Mouse (Mus musculus) intestine, postnatal 0 days (tissue): Measurements from ENCODE around the gene Aldh1a3. TPM values are rescaled to one million over a fixed set of nuclear protein-coding genes. Genes with fewer than 3 reads are reported as not detected.

Source experiments
- ATAC-seq: fragments of 200-750 bp; cut with Nextera tagmentation; 2 replicates; pipeline ENCODE4 v1.8.0; 2017; ENCODE audit warnings: mild to moderate bottlenecking, moderate TSS enrichment, moderate library complexity
- H3K27ac ChIP-seq: fragments of 300-500 bp; sonication (generic); 2 replicates; pipeline ENCODE4 v1.5.1; 2014; ENCODE audit warnings: mild to moderate bottlenecking, low read depth, low read length, moderate library complexity
- H3K27me3 ChIP-seq: fragments of 300-500 bp; sonication (generic); replicated peaks from 2 replicates; pipeline ENCODE4 v1.6.1; 2014; ENCODE audit warnings: low read length, mixed read lengths; ENCODE audit not compliant: control insufficient read depth, insufficient read depth
- H3K36me3 ChIP-seq: fragments of 300-500 bp; sonication (generic); 2 replicates; pipeline ENCODE4 v1.6.1; 2014; ENCODE audit warnings: mild to moderate bottlenecking, moderate library complexity; ENCODE audit not compliant: control insufficient read depth, insufficient read depth
- H3K4me1 ChIP-seq: fragments of 300-500 bp; sonication (generic); replicated peaks from 2 replicates; pipeline ENCODE4 v1.6.1; 2014; ENCODE audit warnings: antibody characterized with exemption, low read length, mixed read lengths; ENCODE audit not compliant: control insufficient read depth, insufficient read depth
- H3K4me2 ChIP-seq: fragments of 300-500 bp; sonication (generic); replicated peaks from 2 replicates; pipeline ENCODE4 v1.6.1; 2014; ENCODE audit warnings: low read depth, mild to moderate bottlenecking, moderate library complexity
- H3K4me3 ChIP-seq: fragments of 300-500 bp; sonication (generic); 2 replicates; pipeline ENCODE4 v1.5.1; 2014; ENCODE audit warnings: low read depth, low read length
- H3K9ac ChIP-seq: fragments of 300-500 bp; sonication (generic); 2 replicates; pipeline ENCODE4 v1.6.1; 2014; ENCODE audit warnings: mild to moderate bottlenecking, low read depth, low read length
- H3K9me3 ChIP-seq: fragments of 300-500 bp; sonication (generic); 2 replicates; pipeline ENCODE4 v1.6.1; 2016; ENCODE audit warnings: mixed run types; ENCODE audit not compliant: control insufficient read depth
- CTCF ChIP-seq: sonication (generic); IDR thresholded peaks from 2 replicates; pipeline ENCODE4 v1.5.1; 2016; ENCODE audit warnings: low read depth, mild to moderate bottlenecking, control low read depth, antibody characterized with exemption, moderate library complexity
- WGBS: fragments of 180-500 bp; shearing (Covaris S2); extraction: QIAGEN DNeasy Blood & Tissue Kit; methylation state at CpG from one replicate; pipeline ENCODE4 v1.1.7; 2014; 5-methylcytosine and 5-hydroxymethylcytosine counted together
- polyA plus RNA-seq: library from polyadenylated mRNA; unstranded; fragments of >200 nt; fragmentation: Nextera tagmentation; extraction: Ambion mirVana; gene quantifications from 2 replicates; pipeline ENCODE4 v1.2.1, GENCODE M21; 2015

The Aldh1a3 gene
- polyA plus RNA-seq, 1 experiment from 2014 or later = 45.4 TPM

- peaks cover 34% of the 10 kb centered on the region for H3K27me3 ChIP-seq
- H3K4me1 ChIP-seq = no peaks in the 10 kb centered on the region
- ATAC-seq = peak; percentile 24; the same call in 1 of the 2 replicates
- peak overlapping the region; percentile 79 for H3K4me2 ChIP-seq
- H3K9me3 ChIP-seq = no peaks in the 10 kb centered on the region
- H3K9ac ChIP-seq = peak overlapping the region; percentile 46
- peak overlapping the region; percentile 51 for H3K4me3 ChIP-seq
- H3K27ac ChIP-seq = no peak overlapping the region
- no peak for TF ChIP-seq CTCF
- H3K36me3 ChIP-seq = no peaks in the 10 kb centered on the region
- WGBS = 1% methylated on average over 23 of the region's 23 CpGs
Observed at GRCm38 (mm10) chr7:66427053-66427436, 272 bp downstream of the Aldh1a3 start.

DNA sequence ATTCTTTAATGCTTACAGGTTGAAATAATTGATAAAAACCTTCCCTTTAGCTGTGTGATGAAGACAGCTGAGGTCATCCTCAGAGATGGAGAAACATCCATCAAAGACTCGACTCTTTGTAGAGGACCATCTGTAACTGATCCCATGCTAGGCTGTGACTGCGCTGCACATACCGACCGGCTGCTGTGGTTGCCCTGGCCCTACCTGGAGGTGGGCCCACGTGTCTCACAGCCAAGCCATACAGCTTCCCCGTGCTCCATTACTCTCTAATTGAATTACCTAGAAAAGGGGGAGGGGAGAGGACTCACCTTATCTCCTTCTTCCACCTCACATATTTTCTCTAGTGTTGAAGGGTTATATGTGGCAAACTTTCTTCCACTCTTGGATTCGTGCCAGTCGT is 5.4 kb downstream of the Aldh1a3 start:
- no peaks in the 10 kb centered on the region for H3K36me3 ChIP-seq
- no peak for TF ChIP-seq CTCF
- no peak for ATAC-seq
- H3K27ac ChIP-seq = no peak overlapping the region
- H3K9me3 ChIP-seq = no peaks in the 10 kb centered on the region
- no peak overlapping the region for H3K4me3 ChIP-seq
- WGBS = 77% methylated on average over 8 of the region's 8 CpGs
- no peak overlapping the region for H3K9ac ChIP-seq
- H3K27me3 ChIP-seq = peaks cover 19% of the 10 kb centered on the region
- H3K4me2 ChIP-seq = no peak overlapping the region
- H3K4me1 ChIP-seq = no peaks in the 10 kb centered on the region

DNA sequence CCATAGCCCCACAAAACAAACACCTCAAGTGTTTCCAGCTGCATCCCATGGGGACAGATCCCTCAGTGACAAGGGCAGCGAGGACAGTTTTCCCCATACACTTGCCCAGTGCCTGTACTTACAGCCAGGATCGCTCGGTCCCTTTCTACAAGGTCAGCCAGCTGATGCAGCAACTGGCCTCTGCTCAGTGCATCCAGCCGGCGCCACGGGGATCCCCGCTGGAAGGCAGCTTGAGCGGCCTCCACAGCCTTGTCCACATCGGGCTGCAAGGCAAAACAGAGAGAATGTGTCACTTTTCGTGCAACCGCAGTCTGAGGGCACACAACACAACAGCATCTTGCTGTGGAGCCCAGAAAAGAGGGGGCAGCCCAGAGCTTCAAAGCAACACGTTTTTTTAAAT is 8.3 kb downstream of the Aldh1a3 start:
- 44% methylated on average over 12 of the region's 12 CpGs for WGBS
- no peak for TF ChIP-seq CTCF

DNA sequence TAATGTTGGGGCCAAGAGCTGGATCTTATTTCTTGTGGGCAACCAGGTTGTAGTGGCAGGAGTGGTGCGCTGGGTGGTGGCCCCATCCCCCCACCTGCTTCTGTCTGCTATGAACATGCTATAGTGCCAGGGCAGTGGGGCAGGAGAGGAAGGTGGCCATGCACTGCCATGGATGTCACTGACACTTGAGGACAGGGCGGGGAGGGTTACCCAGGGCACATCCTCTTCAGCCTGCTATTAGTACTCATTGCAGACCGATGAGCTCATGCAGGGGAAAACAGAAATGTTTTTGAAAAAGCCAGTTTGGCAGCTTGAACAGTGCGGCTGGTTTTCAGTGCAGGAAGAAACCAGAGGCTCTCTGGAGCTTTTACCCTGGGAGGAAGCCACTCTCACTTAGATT is 10.5 kb downstream of the Aldh1a3 start:
- TF ChIP-seq CTCF = no peak
- Histone ChIP-seq H3K4me2 (no peak overlapping the region), H3K9ac (no peak overlapping the region), H3K4me1 (no peaks in the 10 kb centered on the region), H3K9me3 (no peaks in the 10 kb centered on the region), H3K36me3 (no peaks in the 10 kb centered on the region), H3K4me3 (no peak overlapping the region), H3K27me3 (0 out of 2 replicates have a peak, but pooled peaks cover 2% of the 10 kb centered on the region), H3K27ac (no peak overlapping the region)
- WGBS = 71% methylated on average over 4 of the region's 4 CpGs
- ATAC-seq = no peak

More for the DNA sequence above, 8.3 kb downstream of the Aldh1a3 start:
- H3K36me3 ChIP-seq = no peaks in the 10 kb centered on the region
- ATAC-seq = no peak
- H3K27ac ChIP-seq = no peak overlapping the region
- H3K4me2 ChIP-seq = no peak overlapping the region
- H3K4me3 ChIP-seq = no peak overlapping the region
- H3K27me3 ChIP-seq = 0 out of 2 replicates have a peak, but pooled peaks cover 3% of the 10 kb centered on the region
- no peaks in the 10 kb centered on the region for H3K9me3 ChIP-seq
- no peak overlapping the region for H3K9ac ChIP-seq
- no peaks in the 10 kb centered on the region for H3K4me1 ChIP-seq

GRCm38 (mm10) chr7:66413093-66413492 is 14.2 kb downstream of the Aldh1a3 start:
- Histone ChIP-seq H3K27me3 (no peaks in the 10 kb centered on the region), H3K4me2 (no peak overlapping the region), H3K36me3 (no peaks in the 10 kb centered on the region), H3K4me1 (no peaks in the 10 kb centered on the region), H3K9ac (no peak overlapping the region), H3K27ac (no peak overlapping the region), H3K4me3 (no peak overlapping the region), H3K9me3 (no peaks in the 10 kb centered on the region)
- no peak for TF ChIP-seq CTCF
- 84% methylated on average over 7 of the region's 7 CpGs for WGBS
- no peak for ATAC-seq

DNA sequence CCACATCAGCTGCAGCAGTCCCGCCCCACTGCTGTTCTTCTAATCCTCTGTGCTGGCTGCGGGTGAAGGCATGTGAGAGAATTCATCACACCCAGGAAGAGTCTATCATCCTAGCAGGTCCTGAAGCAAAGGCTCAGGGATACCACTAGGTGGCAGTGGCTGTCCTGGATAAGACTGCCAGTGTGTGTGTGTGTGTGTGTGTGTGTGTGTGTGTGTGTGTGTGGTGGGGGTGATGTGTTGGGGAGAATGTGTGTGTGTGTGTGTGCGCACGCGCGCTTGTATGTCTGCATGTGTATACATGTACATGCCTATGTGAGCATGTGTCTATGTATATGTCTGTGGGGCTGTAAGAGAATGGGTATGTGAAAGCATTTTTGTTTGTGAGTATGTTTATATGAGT is 17.9 kb downstream of the Aldh1a3 start:
- TF ChIP-seq CTCF = peak; percentile 95
- 68% methylated on average over 6 of the region's 6 CpGs for WGBS

DNA sequence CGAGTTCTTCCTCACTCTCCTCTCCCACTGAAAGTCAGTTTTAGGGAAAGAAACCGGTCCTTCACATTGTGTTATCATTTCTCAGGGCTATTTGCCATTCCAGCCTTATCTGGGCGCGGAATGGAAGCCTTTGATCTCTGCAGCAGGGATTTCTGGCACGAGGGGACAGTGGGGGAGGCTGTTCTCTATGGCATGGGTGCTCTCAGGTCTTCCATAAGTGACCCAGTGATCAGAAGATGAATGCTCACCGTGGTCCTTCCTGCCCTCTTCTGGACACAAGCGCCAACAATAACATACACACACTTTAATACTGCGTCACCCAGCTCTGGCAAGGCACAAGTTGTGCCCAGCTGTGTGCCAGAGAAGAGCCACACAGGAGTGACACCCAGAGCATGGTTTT is 20.3 kb downstream of the Aldh1a3 start:
- Histone ChIP-seq H3K27ac (no peak overlapping the region), H3K4me1 (no peaks in the 10 kb centered on the region), H3K4me3 (no peak overlapping the region), H3K36me3 (no peaks in the 10 kb centered on the region), H3K27me3 (no peaks in the 10 kb centered on the region), H3K9ac (no peak overlapping the region), H3K4me2 (no peak overlapping the region), H3K9me3 (no peaks in the 10 kb centered on the region)
- no peak for ATAC-seq
- 0 out of 2 replicates have a peak, but pooled peaks have one; percentile 2 for TF ChIP-seq CTCF
- WGBS = 49% methylated on average over 8 of the region's 8 CpGs

More for the DNA sequence above, 17.9 kb downstream of the Aldh1a3 start:
- Histone ChIP-seq H3K4me2 (no peak overlapping the region), H3K27ac (no peak overlapping the region), H3K4me1 (no peaks in the 10 kb centered on the region), H3K36me3 (no peaks in the 10 kb centered on the region), H3K9ac (no peak overlapping the region), H3K9me3 (no peaks in the 10 kb centered on the region), H3K27me3 (no peaks in the 10 kb centered on the region), H3K4me3 (no peak overlapping the region)
- ATAC-seq = peak; percentile 47
